Mouse (Mus musculus) T-cell, adult 2 months (primary cell): ENCODE results near the gene Lig1.

Experiments used
- DNase-seq: peaks from one replicate; pipeline ENCODE4 v3.0.0; 2022; ENCODE audit warnings: low spot score

The Lig1 gene

GRCm38 (mm10) chr7:13310493-13311199, 33.6 kb downstream of the Lig1 start:
- no peak for DNase-seq

- no peak for DNase-seq
Measured at GRCm38 (mm10) chr7:13311401-13311800, 34.3 kb downstream of the Lig1 start.

DNA sequence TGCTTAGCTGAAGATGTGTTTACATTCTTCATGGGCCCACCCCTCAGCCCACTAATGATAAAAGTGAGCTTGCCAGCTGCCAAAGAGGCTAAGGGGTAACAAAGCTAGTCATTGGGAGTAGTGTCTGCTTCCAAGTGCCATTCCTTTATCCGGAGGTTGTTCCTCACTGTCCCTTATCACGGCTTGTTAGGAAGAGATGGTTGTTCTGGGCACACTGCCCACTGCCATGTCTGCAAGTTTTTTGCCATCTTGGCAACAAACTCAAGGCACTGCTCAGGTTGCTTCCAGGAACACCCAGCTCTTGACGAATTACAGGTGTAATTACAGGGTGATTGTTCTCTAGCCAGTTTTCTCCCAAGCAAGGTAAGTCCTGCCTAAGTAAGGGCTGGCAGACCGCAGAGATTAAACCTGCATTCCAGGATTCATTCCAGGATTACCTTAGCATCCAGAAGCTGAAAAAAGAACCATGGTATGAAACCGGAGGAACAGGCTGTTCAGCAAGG, 37.1 kb downstream of the Lig1 start:
- no peak for DNase-seq

DNA sequence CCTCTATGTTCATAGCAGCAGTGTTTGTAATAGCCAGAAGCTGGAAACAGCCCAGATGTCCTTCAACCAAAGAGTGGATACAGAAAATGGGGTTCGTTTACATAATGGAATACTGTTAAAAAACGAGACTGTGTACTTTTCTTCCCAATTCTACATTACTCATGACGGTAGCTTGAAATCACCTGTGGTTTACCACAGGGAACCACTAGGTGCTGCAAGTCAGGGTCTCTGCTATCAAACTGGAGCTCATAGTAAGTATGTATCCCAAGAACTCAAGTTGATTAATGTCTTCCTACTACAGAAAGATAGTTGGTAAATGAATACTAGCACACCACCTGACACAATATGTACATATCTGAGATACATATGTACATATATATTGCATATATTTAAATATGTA, 44.3 kb downstream of the Lig1 start:
- no peak for DNase-seq

DNA sequence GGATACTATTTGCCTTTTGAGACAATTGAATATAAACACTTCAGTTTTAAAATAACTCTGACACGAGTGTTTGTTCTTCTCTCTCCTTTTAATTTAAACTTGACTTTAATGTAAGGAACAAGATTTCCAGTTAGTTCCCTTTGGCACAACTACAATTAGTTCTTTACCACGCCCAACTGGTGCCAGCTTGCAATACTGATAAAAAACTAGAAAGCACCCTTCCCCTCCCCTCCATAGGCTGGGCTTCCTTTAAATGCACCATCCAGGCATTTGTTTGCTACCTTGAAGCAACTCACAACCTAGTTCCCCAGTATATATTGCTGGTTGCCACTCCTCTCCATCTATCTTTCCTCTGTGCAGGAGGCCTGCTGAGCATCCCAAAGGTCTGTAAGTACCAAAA, 47.2 kb downstream of the Lig1 start, which contains the start of gene Pla2g4c:
Pla2g4c (plus strand) TSS at position 340 of the 400 bp plus-strand sequence.
- DNase-seq = no peak

- no peak for DNase-seq
Measured at GRCm38 (mm10) chr7:13330575-13330974, 53.5 kb downstream of the Lig1 start.

DNA sequence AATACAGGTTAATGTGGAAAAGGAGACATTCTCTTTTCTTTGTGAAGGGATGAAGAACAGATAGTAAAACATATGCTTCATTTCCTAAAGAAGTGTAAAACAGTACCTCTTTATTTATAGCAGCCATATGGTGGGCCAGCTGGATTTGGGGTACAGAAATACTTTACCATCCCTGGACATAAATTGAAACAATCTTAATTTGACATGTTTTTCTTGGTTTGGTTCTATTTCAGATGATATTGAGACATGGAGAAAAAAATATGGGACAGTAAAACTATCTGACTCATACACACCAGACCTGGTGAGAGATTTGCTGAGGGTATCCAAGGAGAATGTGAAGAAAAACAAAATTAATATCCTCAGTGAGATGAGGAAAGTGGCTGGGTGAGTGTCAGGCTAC, 78.9 kb downstream of the Lig1 start:
- DNase-seq = no peak
